Mouse (Mus musculus) MEL (cell line): ENCODE data around the gene Gba2. TPM values are rescaled to one million over a fixed set of nuclear protein-coding genes. Genes with fewer than 3 reads are reported as not detected.
A peak's percentile ranks its signal among the peaks of the same experiment; 100 is the strongest.

Experiments used
- DNase-seq: peaks from one replicate; pipeline ENCODE4 v3.0.0; 2011; ENCODE audit warnings: low read depth, low spot score
- H3K27ac ChIP-seq: 2 replicates; pipeline ENCODE4 v1.5.1; 2012; ENCODE audit warnings: low read depth, mild to moderate bottlenecking, control low read depth, low read length, moderate library complexity; ENCODE audit not compliant: control insufficient read depth
- H3K27me3 ChIP-seq, 2 experiments: fragments of 150-350 bp in 1 of 2; sonication (generic) in 1 of 2; 2 replicates each; pipeline ENCODE4 v1.6.1; 2012; ENCODE audit warnings: low read length in 2 of 2, mild to moderate bottlenecking in 2 of 2, improper control_type of control experiment in 1 of 2, moderate library complexity in 1 of 2; ENCODE audit not compliant: insufficient read depth in 2 of 2, control insufficient read depth in 1 of 2
- H3K36me3 ChIP-seq, 2 experiments: 2 replicates each; pipeline ENCODE4 v1.6.1; 2012 to 2014; ENCODE audit warnings: low read length in 2 of 2, improper control_type of control experiment in 1 of 2, inconsistent platforms in 1 of 2, mild to moderate bottlenecking in 1 of 2; ENCODE audit not compliant: insufficient read depth in 2 of 2, control insufficient read depth in 1 of 2
- H3K4me1 ChIP-seq, 2 experiments: fragments of 150-350 bp in 1 of 2; sonication (generic) in 1 of 2; 2 replicates each; pipeline ENCODE4 v1.6.1; 2012; ENCODE audit warnings: low read length in 2 of 2, improper control_type of control experiment in 1 of 2, mild to moderate bottlenecking in 1 of 2; ENCODE audit not compliant: insufficient read depth in 2 of 2, control insufficient read depth in 1 of 2
- H3K4me3 ChIP-seq, 2 experiments: fragments of 150-350 bp in 1 of 2; sonication (generic) in 1 of 2; 2 replicates each; pipeline ENCODE4 v1.5.1; 2012; ENCODE audit warnings: low read depth in 2 of 2, low read length in 2 of 2, mild to moderate bottlenecking in 2 of 2, moderate library complexity in 2 of 2, control low read depth in 1 of 2, improper control_type of control experiment in 1 of 2; ENCODE audit not compliant: control insufficient read depth in 1 of 2, insufficient read depth in 1 of 2
- H3K79me2 ChIP-seq: 2 replicates; pipeline ENCODE4 v1.6.1; 2012; ENCODE audit warnings: mild to moderate bottlenecking, low read length, moderate library complexity; ENCODE audit not compliant: control insufficient read depth, poor library complexity, insufficient read depth
- H3K9ac ChIP-seq: 2 replicates; pipeline ENCODE4 v1.6.1; 2012; ENCODE audit warnings: low read depth, mild to moderate bottlenecking, control low read depth, low read length, moderate library complexity; ENCODE audit not compliant: control insufficient read depth, poor library complexity, severe bottlenecking
- H3K9me3 ChIP-seq: fragments of 150-350 bp; sonication (generic); replicated peaks from 2 replicates; pipeline ENCODE4 v1.6.1; 2012; ENCODE audit warnings: mild to moderate bottlenecking, low read length, improper control_type of control experiment, moderate library complexity; ENCODE audit not compliant: insufficient read depth
- BHLHE40 ChIP-seq: IDR thresholded peaks from 2 replicates; pipeline ENCODE4 v1.6.1; 2012; ENCODE audit warnings: low read depth, mild to moderate bottlenecking, inconsistent platforms, low read length, improper control_type of control experiment, borderline replicate concordance
- CHD1 ChIP-seq: IDR thresholded peaks from 2 replicates; pipeline ENCODE4 v1.6.1; 2012; ENCODE audit warnings: low read depth, mild to moderate bottlenecking, inconsistent platforms, low read length, improper control_type of control experiment
- CHD2 ChIP-seq: IDR thresholded peaks from 2 replicates; pipeline ENCODE4 v1.6.1; 2011; ENCODE audit warnings: low read length, improper control_type of control experiment
- CTCF ChIP-seq, 3 experiments: IDR thresholded peaks in 2 of 3; conservative IDR thresholded peaks in 1 of 3; 2 replicates each; pipeline ENCODE4 v1.5.1; 2011 to 2012; ENCODE audit warnings: low read length in 3 of 3, low read depth in 2 of 3, mild to moderate bottlenecking in 2 of 3, improper control_type of control experiment in 1 of 3, inconsistent platforms in 1 of 3, mixed read lengths in 1 of 3, moderate library complexity in 1 of 3; ENCODE audit not compliant: control insufficient read depth in 1 of 3, insufficient read depth in 1 of 3, poor library complexity in 1 of 3, severe bottlenecking in 1 of 3
- E2F4 ChIP-seq: IDR thresholded peaks from 2 replicates; pipeline ENCODE4 v1.6.1; 2011; ENCODE audit warnings: low read depth, low read length, improper control_type of control experiment, borderline replicate concordance
- ELF1 ChIP-seq: IDR thresholded peaks from 2 replicates; pipeline ENCODE4 v1.6.1; 2014; ENCODE audit warnings: low read depth, mild to moderate bottlenecking, inconsistent platforms, low read length, improper control_type of control experiment, moderate library complexity
- ETS1 ChIP-seq: IDR thresholded peaks from 2 replicates; pipeline ENCODE4 v1.6.1; 2012; ENCODE audit warnings: low read depth, mild to moderate bottlenecking, inconsistent platforms, low read length, improper control_type of control experiment, moderate library complexity
- GATA1 ChIP-seq: IDR thresholded peaks from 2 replicates; pipeline ENCODE4 v1.6.1; 2011; ENCODE audit warnings: low read depth, low read length, improper control_type of control experiment
- HCFC1 ChIP-seq: IDR thresholded peaks from 2 replicates; pipeline ENCODE4 v1.6.1; 2012; ENCODE audit warnings: low read depth, mild to moderate bottlenecking, inconsistent platforms, low read length, improper control_type of control experiment, moderate library complexity
- JUND ChIP-seq: IDR thresholded peaks from 2 replicates; pipeline ENCODE4 v1.6.1; 2011; ENCODE audit warnings: low read depth, mild to moderate bottlenecking, improper control_type of control experiment, low read length
- KAT2A ChIP-seq: conservative IDR thresholded peaks from 2 replicates; pipeline ENCODE4 v1.6.1; 2012; ENCODE audit warnings: low read depth, low read length, improper control_type of control experiment, inconsistent platforms
- MAFK ChIP-seq: IDR thresholded peaks from 2 replicates; pipeline ENCODE4 v1.6.1; 2011; ENCODE audit warnings: low read depth, mild to moderate bottlenecking, low read length, improper control_type of control experiment, borderline replicate concordance
- MAX ChIP-seq: IDR thresholded peaks from 2 replicates; pipeline ENCODE4 v1.6.1; 2011; ENCODE audit warnings: low read length, improper control_type of control experiment
- MAZ ChIP-seq: IDR thresholded peaks from 2 replicates; pipeline ENCODE4 v1.6.1; 2012; ENCODE audit warnings: low read depth, mild to moderate bottlenecking, inconsistent platforms, low read length, improper control_type of control experiment
- MXI1 ChIP-seq: IDR thresholded peaks from 2 replicates; pipeline ENCODE4 v1.6.1; 2011; ENCODE audit warnings: mild to moderate bottlenecking, low read depth, low read length, improper control_type of control experiment
- MYB ChIP-seq: IDR thresholded peaks from 2 replicates; pipeline ENCODE4 v1.6.1; 2011; ENCODE audit warnings: mild to moderate bottlenecking, low read depth, low read length, improper control_type of control experiment
- MYC ChIP-seq: IDR thresholded peaks from 2 replicates; pipeline ENCODE4 v1.6.1; 2011; ENCODE audit warnings: low read depth, mild to moderate bottlenecking, low read length, improper control_type of control experiment, moderate library complexity
- NELFE ChIP-seq: IDR thresholded peaks from 2 replicates; pipeline ENCODE4 v1.6.1; 2011; ENCODE audit warnings: low read depth, low read length, improper control_type of control experiment
- NRF1 ChIP-seq: IDR thresholded peaks from 2 replicates; pipeline ENCODE4 v1.6.1; 2014; ENCODE audit warnings: low read depth, mild to moderate bottlenecking, inconsistent platforms, low read length, improper control_type of control experiment, moderate library complexity; ENCODE audit not compliant: poor library complexity, insufficient read depth, severe bottlenecking
- POLR2A ChIP-seq, 2 experiments: IDR thresholded peaks; 2 replicates each; pipeline ENCODE4 v1.6.1; 2011 to 2012; ENCODE audit warnings: low read length in 2 of 2, mild to moderate bottlenecking in 2 of 2, control low read depth in 1 of 2, improper control_type of control experiment in 1 of 2, low read depth in 1 of 2, moderate library complexity in 1 of 2; ENCODE audit not compliant: control insufficient read depth in 1 of 2, insufficient read depth in 1 of 2, poor library complexity in 1 of 2
- POLR2AphosphoS2 ChIP-seq: IDR thresholded peaks from 2 replicates; pipeline ENCODE4 v1.6.1; 2011; ENCODE audit warnings: low read length, improper control_type of control experiment
- POLR2AphosphoS5 ChIP-seq: IDR thresholded peaks from 2 replicates; pipeline ENCODE4 v1.6.1; 2012; ENCODE audit warnings: low read depth, borderline replicate concordance, mild to moderate bottlenecking, inconsistent platforms, low read length, moderate library complexity, mixed read lengths
- SIN3A ChIP-seq: IDR thresholded peaks from 2 replicates; pipeline ENCODE4 v1.6.1; 2012; ENCODE audit warnings: low read length, improper control_type of control experiment, inconsistent platforms
- SMC3 ChIP-seq: IDR thresholded peaks from 2 replicates; pipeline ENCODE4 v1.6.1; 2011; ENCODE audit warnings: low read depth, low read length, improper control_type of control experiment
- TAL1 ChIP-seq: IDR thresholded peaks from 2 replicates; pipeline ENCODE4 v1.6.1; 2012; ENCODE audit warnings: mild to moderate bottlenecking, inconsistent platforms, low read length, moderate library complexity, mixed read lengths
- TCF12 ChIP-seq: IDR thresholded peaks from 2 replicates; pipeline ENCODE4 v1.6.1; 2014; ENCODE audit warnings: low read depth, mild to moderate bottlenecking, inconsistent platforms, low read length, improper control_type of control experiment, moderate library complexity
- UBTF ChIP-seq: IDR thresholded peaks from 2 replicates; pipeline ENCODE4 v1.6.1; 2012; ENCODE audit warnings: low read depth, mild to moderate bottlenecking, inconsistent platforms, low read length, improper control_type of control experiment, moderate library complexity, borderline replicate concordance; ENCODE audit not compliant: insufficient read depth
- USF2 ChIP-seq, 2 experiments: IDR thresholded peaks; 2 replicates each; pipeline ENCODE4 v1.6.1; 2011 to 2012; ENCODE audit warnings: improper control_type of control experiment in 2 of 2, low read length in 2 of 2, borderline replicate concordance in 1 of 2, inconsistent platforms in 1 of 2, low read depth in 1 of 2, mild to moderate bottlenecking in 1 of 2; ENCODE audit not compliant: insufficient read depth in 1 of 2
- ZC3H11A ChIP-seq: IDR thresholded peaks from 2 replicates; pipeline ENCODE4 v1.6.1; 2012; ENCODE audit warnings: low read depth, mild to moderate bottlenecking, inconsistent platforms, low read length, improper control_type of control experiment
- ZKSCAN1 ChIP-seq: IDR thresholded peaks from 2 replicates; pipeline ENCODE4 v1.6.1; 2012; ENCODE audit warnings: low read depth, mild to moderate bottlenecking, inconsistent platforms, low read length, improper control_type of control experiment, moderate library complexity
- ZNF384 ChIP-seq: IDR thresholded peaks from 2 replicates; pipeline ENCODE4 v1.6.1; 2012; ENCODE audit warnings: low read depth, mild to moderate bottlenecking, inconsistent platforms, low read length, improper control_type of control experiment
- polyA plus RNA-seq, 2 experiments: library from polyadenylated mRNA; stranded (reverse) in 1 of 2; unstranded in 1 of 2; fragments of >175 nt in 1 of 2; fragments of >200 nt in 1 of 2; gene quantifications; 2 replicates each; pipeline versions ENCODE4 v1.2.1 to v1.2.4; 2012; ENCODE audit warnings: low replicate concordance in 2 of 2, low read depth in 1 of 2; ENCODE audit not compliant: insufficient read length in 2 of 2, insufficient read depth in 1 of 2, missing spikeins in 1 of 2
- total RNA-seq: library from RNA; depleted of rRNA; stranded (reverse); fragments of 300-350 nt; gene quantifications from 2 replicates; pipeline ENCODE4 v1.2.3, GENCODE M21; 2012

The Gba2 gene
- total and polyA plus RNA-seq, 3 experiments, result 5.7 to 24.9 TPM; not detected in 1

- TF ChIP-seq UBTF, result no peak
- TF ChIP-seq CHD1, result no peak
- TF ChIP-seq MYC, result no peak
- no peak for TF ChIP-seq SIN3A
- TF ChIP-seq ETS1, result no peak
- no peak for TF ChIP-seq E2F4
- TF ChIP-seq NRF1, result no peak
- TF ChIP-seq NELFE, result no peak
- TF ChIP-seq ZNF384, result no peak
- no peak for TF ChIP-seq KAT2A
- no peak for TF ChIP-seq ZKSCAN1
- no peak for TF ChIP-seq POLR2AphosphoS5
- TF ChIP-seq MAZ, result no peak
- no peak for TF ChIP-seq MAFK
- TF ChIP-seq BHLHE40, result no peak
- no peak for TF ChIP-seq MAX
- no peak for TF ChIP-seq TCF12
- no peak for TF ChIP-seq POLR2AphosphoS2
- no peak for TF ChIP-seq MYB
- TF ChIP-seq POLR2A (IDR thresholded peaks at IDR 0.05; ENCODE audit: control insufficient read depth in 1 of 2, insufficient read depth in 1 of 2, low read depth in 1 of 2, low read length in 2 of 2, poor library complexity in 1 of 2), result no peak
- no peak overlapping the region for H3K27ac ChIP-seq
- no peaks in the 10 kb centered on the region for H3K27me3 ChIP-seq
- no peak overlapping the region for H3K4me3 ChIP-seq
- DNase-seq, result no peak
- no peaks in the 10 kb centered on the region for H3K79me2 ChIP-seq
- no peaks in the 10 kb centered on the region for H3K9me3 ChIP-seq
- no peak overlapping the region for H3K9ac ChIP-seq
- peaks cover 2 to 8% of the 10 kb centered on the region in 2 experiments; a peak in 3 of 4 replicates for H3K36me3 ChIP-seq
- H3K4me1 ChIP-seq, result peaks cover 0 to 8% of the 10 kb centered on the region in 2 experiments; a peak in 2 of 4 replicates
Measured at GRCm38 (mm10) chr4:43533270-43533669, 45.4 kb downstream of the Gba2 start.

- no peaks in the 10 kb centered on the region for H3K9me3 ChIP-seq
- peak; percentile 92 for DNase-seq
- no peak overlapping the region for H3K9ac ChIP-seq
- H3K4me1 ChIP-seq, result peaks cover 0 to 8% of the 10 kb centered on the region in 2 experiments; a peak in 2 of 4 replicates
- H3K27me3 ChIP-seq, result peaks cover 0 to 3% of the 10 kb centered on the region in 2 experiments; a peak in 1 of 4 replicates
- peaks cover 0 to 8% of the 10 kb centered on the region in 2 experiments; a peak in 2 of 4 replicates for H3K36me3 ChIP-seq
- H3K27ac ChIP-seq, result no peak overlapping the region
- no peaks in the 10 kb centered on the region for H3K79me2 ChIP-seq
- no peak overlapping the region for H3K4me3 ChIP-seq
- no peak for TF ChIP-seq USF2 (IDR thresholded peaks at IDR 0.05; ENCODE audit: borderline replicate concordance in 1 of 2, insufficient read depth in 1 of 2, low read depth in 1 of 2, low read length in 2 of 2)
- TF ChIP-seq SIN3A, result peak; percentile 88
- 0 out of 2 replicates have a peak, but pooled peaks have one; percentile 58 for TF ChIP-seq GATA1
- peak; percentile 78 for TF ChIP-seq ZC3H11A
- no peak for TF ChIP-seq JUND
- peak; percentile 77 to 92 (median 91) for TF ChIP-seq CTCF (IDR thresholded peaks at IDR 0.05 in 2 of 3, conservative IDR thresholded peaks at IDR 0.05 in 1 of 3; ENCODE audit: control insufficient read depth in 1 of 3, insufficient read depth in 1 of 3, low read depth in 2 of 3, low read length in 3 of 3, poor library complexity in 1 of 3, severe bottlenecking in 1 of 3)
- TF ChIP-seq MAZ, result peak; percentile 39; the same call in 1 of the 2 replicates
- 0 out of 2 replicates have a peak, but pooled peaks have one; percentile 23 for TF ChIP-seq MYC
- no peak for TF ChIP-seq CHD2
- peak; percentile 81 for TF ChIP-seq SMC3
- TF ChIP-seq CHD1, result no peak
- no peak for TF ChIP-seq TAL1
- no peak for TF ChIP-seq ELF1
- TF ChIP-seq E2F4, result no peak
- TF ChIP-seq UBTF, result no peak
- TF ChIP-seq MXI1, result no peak; the same call in 1 of the 2 replicates
- 0 out of 2 replicates have a peak, but pooled peaks have one; percentile 45 for TF ChIP-seq HCFC1
- TF ChIP-seq POLR2A (IDR thresholded peaks at IDR 0.05; ENCODE audit: control insufficient read depth in 1 of 2, insufficient read depth in 1 of 2, low read depth in 1 of 2, low read length in 2 of 2, poor library complexity in 1 of 2), result no peak
- no peak for TF ChIP-seq MYB
Measured at GRCm38 (mm10) chr4:43530581-43530980, 48.1 kb downstream of the Gba2 start.
